Mouse (Mus musculus): ENCODE measurements around the gene Rnf38. TPM values are rescaled to one million over a fixed set of nuclear protein-coding genes. Genes with fewer than 3 reads are reported as not detected.

The Rnf38 gene
- polyA plus RNA-seq, 1 experiment: 105 TPM

DNA sequence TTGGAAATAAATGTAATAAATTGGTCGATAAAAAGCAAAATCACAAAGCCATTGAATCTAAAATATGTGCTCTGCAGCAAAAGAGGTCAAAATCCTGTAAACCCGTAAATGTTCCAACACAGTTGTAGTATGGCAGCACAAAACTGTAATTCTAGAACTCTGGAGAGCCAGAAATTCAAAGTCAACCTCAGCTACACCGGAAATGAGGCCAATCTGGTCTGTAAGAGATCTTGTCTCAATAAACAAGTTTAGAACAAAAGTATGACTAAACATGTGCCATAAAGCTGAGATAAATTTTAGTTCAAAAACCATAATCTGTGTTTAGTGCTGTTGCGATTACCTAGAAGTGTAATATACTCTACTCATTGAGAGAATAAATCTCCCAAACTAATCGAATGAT lies 69.0 kb downstream of the Rnf38 start:
- no peaks in the 10 kb centered on the region for H3K36me3 ChIP-seq (ENCODE audit: control insufficient read depth, insufficient read depth, low read length)
- no peak overlapping the region for H3K4me3 ChIP-seq (ENCODE audit: low read depth, low read length)
- TF ChIP-seq CTCF (IDR thresholded peaks at IDR 0.05; ENCODE audit: extremely low read depth, insufficient read length, insufficient replicate concordance, low read depth, low read length) (no peak), POLR2A (IDR thresholded peaks at IDR 0.05; ENCODE audit: low read depth, low read length) (no peak)
- H3K27me3 ChIP-seq (ENCODE audit: control insufficient read depth, insufficient read depth, low read length): no peaks in the 10 kb centered on the region
- 50% methylated on average over 5 of the region's 5 CpGs for WGBS
- H3K27ac ChIP-seq (ENCODE audit: insufficient read depth, low read depth, low read length): no peak overlapping the region
- peaks cover 15% of the 10 kb centered on the region for H3K4me1 ChIP-seq (ENCODE audit: control insufficient read depth, insufficient read depth, insufficient read length, low read length)

- Histone ChIP-seq H3K27ac (ENCODE audit: insufficient read depth, low read depth, low read length) (no peak overlapping the region), H3K4me3 (ENCODE audit: low read depth, low read length) (no peak overlapping the region), H3K27me3 (ENCODE audit: control insufficient read depth, insufficient read depth, low read length) (no peaks in the 10 kb centered on the region), H3K4me1 (ENCODE audit: control insufficient read depth, insufficient read depth, insufficient read length, low read length) (peaks cover 15% of the 10 kb centered on the region), H3K36me3 (ENCODE audit: control insufficient read depth, insufficient read depth, low read length) (0 out of 2 replicates have a peak, but pooled peaks cover 2% of the 10 kb centered on the region)
- WGBS: 49% methylated on average over 2 of the region's 2 CpGs
- TF ChIP-seq CTCF (IDR thresholded peaks at IDR 0.05; ENCODE audit: extremely low read depth, insufficient read length, insufficient replicate concordance, low read depth, low read length): no peak
- no peak for TF ChIP-seq POLR2A (IDR thresholded peaks at IDR 0.05; ENCODE audit: low read depth, low read length)
Measured at GRCm38 (mm10) chr4:44163034-44163433, 70.6 kb downstream of the Rnf38 start.

GRCm38 (mm10) chr4:44160990-44161689 lies 72.4 kb downstream of the Rnf38 start:
- Histone ChIP-seq H3K27ac (ENCODE audit: insufficient read depth, low read depth, low read length) (no peak overlapping the region), H3K4me1 (ENCODE audit: control insufficient read depth, insufficient read depth, insufficient read length, low read length) (peaks cover 17% of the 10 kb centered on the region), H3K36me3 (ENCODE audit: control insufficient read depth, insufficient read depth, low read length) (0 out of 2 replicates have a peak, but pooled peaks cover 2% of the 10 kb centered on the region), H3K4me3 (ENCODE audit: low read depth, low read length) (no peak overlapping the region), H3K27me3 (ENCODE audit: control insufficient read depth, insufficient read depth, low read length) (no peaks in the 10 kb centered on the region)
- TF ChIP-seq POLR2A (IDR thresholded peaks at IDR 0.05; ENCODE audit: low read depth, low read length) (no peak), CTCF (IDR thresholded peaks at IDR 0.05; ENCODE audit: extremely low read depth, insufficient read length, insufficient replicate concordance, low read depth, low read length) (no peak)
- 30% methylated on average over 13 of the region's 13 CpGs for WGBS

DNA sequence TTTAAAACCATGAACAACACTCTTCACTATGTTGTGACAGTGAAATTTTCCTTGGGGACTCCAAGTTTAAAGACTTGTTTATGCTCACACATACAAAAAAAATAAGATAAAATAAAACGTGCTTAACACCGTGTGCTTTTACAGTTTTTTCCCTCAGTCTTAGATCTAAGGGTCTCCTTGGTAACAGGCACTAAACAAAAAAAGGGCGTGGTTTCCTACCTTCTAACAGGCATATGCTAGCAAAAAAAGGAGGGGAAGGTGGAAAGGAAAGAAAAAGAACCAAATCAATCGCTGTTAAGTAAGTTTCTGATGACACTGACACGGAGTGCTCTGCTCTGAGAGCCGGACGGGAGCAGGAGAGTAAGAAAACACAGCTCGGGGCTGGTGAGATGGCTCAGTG lies 73.8 kb downstream of the Rnf38 start:
- H3K4me3 ChIP-seq (ENCODE audit: low read depth, low read length): no peak overlapping the region
- H3K4me1 ChIP-seq (ENCODE audit: control insufficient read depth, insufficient read depth, insufficient read length, low read length): peaks cover 17% of the 10 kb centered on the region
- H3K27me3 ChIP-seq (ENCODE audit: control insufficient read depth, insufficient read depth, low read length): no peaks in the 10 kb centered on the region
- no peak overlapping the region for H3K27ac ChIP-seq (ENCODE audit: insufficient read depth, low read depth, low read length)
- H3K36me3 ChIP-seq (ENCODE audit: control insufficient read depth, insufficient read depth, low read length): 0 out of 2 replicates have a peak, but pooled peaks cover 2% of the 10 kb centered on the region
- no peak for TF ChIP-seq CTCF (IDR thresholded peaks at IDR 0.05; ENCODE audit: extremely low read depth, insufficient read length, insufficient replicate concordance, low read depth, low read length)
- no peak for TF ChIP-seq POLR2A (IDR thresholded peaks at IDR 0.05; ENCODE audit: low read depth, low read length)
- WGBS: 40% methylated on average over 8 of the region's 8 CpGs

- no peak overlapping the region for H3K4me3 ChIP-seq (ENCODE audit: low read depth, low read length)
- no peaks in the 10 kb centered on the region for H3K27me3 ChIP-seq (ENCODE audit: control insufficient read depth, insufficient read depth, low read length)
- TF ChIP-seq POLR2A (IDR thresholded peaks at IDR 0.05; ENCODE audit: low read depth, low read length) (no peak), CTCF (IDR thresholded peaks at IDR 0.05; ENCODE audit: extremely low read depth, insufficient read length, insufficient replicate concordance, low read depth, low read length) (no peak)
- H3K4me1 ChIP-seq (ENCODE audit: control insufficient read depth, insufficient read depth, insufficient read length, low read length): peaks cover 10% of the 10 kb centered on the region; the same call in 1 of the 2 replicates
- 67% methylated on average over 6 of the region's 6 CpGs for WGBS
- no peak overlapping the region for H3K27ac ChIP-seq (ENCODE audit: insufficient read depth, low read depth, low read length)
- H3K36me3 ChIP-seq (ENCODE audit: control insufficient read depth, insufficient read depth, low read length): peaks cover 4% of the 10 kb centered on the region; the same call in 1 of the 2 replicates
Measured at GRCm38 (mm10) chr4:44156481-44156880, 77.1 kb downstream of the Rnf38 start.

DNA sequence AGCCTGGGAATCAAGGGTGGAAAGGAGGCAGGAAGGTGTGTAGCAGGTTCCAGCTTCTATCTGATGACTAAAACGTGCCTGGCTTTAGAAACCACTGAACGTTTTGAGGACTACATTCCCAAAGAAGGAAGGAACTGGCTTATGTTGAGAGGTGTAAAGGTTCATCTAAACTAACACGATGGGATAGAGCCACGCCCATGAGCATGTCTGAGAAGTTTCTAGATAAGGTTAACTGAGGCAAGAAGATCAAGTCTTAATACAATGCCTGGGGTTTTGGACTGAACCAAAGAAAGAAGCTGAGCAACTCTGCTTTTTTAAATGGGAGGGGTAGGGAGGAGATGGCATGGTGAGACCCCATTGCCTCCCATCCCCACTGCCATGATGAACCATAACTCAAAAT lies 78.7 kb downstream of the Rnf38 start:
- TF ChIP-seq CTCF (IDR thresholded peaks at IDR 0.05; ENCODE audit: extremely low read depth, insufficient read length, insufficient replicate concordance, low read depth, low read length) (no peak), POLR2A (IDR thresholded peaks at IDR 0.05; ENCODE audit: low read depth, low read length) (no peak)
- Histone ChIP-seq H3K4me1 (ENCODE audit: control insufficient read depth, insufficient read depth, insufficient read length, low read length) (peaks cover 7% of the 10 kb centered on the region; the same call in 1 of the 2 replicates), H3K27me3 (ENCODE audit: control insufficient read depth, insufficient read depth, low read length) (no peaks in the 10 kb centered on the region), H3K4me3 (ENCODE audit: low read depth, low read length) (no peak overlapping the region), H3K36me3 (ENCODE audit: control insufficient read depth, insufficient read depth, low read length) (peaks cover 11% of the 10 kb centered on the region), H3K27ac (ENCODE audit: insufficient read depth, low read depth, low read length) (no peak overlapping the region)
- 25% methylated on average over 4 of the region's 4 CpGs for WGBS

DNA sequence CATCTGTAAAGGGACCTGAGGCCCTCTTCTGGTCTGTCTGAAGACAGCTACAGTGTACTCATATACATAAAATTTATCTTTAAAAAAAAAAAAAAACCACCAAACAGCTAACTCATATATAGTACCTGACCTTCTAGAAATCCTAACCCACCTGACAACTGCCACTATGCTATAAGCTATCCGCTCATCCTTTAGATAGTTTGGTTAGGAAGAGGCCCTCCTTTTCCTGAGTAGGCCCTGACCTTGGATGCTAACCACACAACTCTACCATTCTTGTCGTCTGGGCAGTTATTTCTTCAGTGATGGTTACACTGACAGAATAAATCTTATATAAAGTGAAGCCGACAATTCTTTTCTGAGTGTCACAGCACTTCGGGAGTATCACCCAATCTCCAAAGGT lies 80.7 kb downstream of the Rnf38 start:
- H3K4me1 ChIP-seq (ENCODE audit: control insufficient read depth, insufficient read depth, insufficient read length, low read length): peaks cover 7% of the 10 kb centered on the region; the same call in 1 of the 2 replicates
- no peak overlapping the region for H3K27ac ChIP-seq (ENCODE audit: insufficient read depth, low read depth, low read length)
- no peaks in the 10 kb centered on the region for H3K27me3 ChIP-seq (ENCODE audit: control insufficient read depth, insufficient read depth, low read length)
- TF ChIP-seq CTCF (IDR thresholded peaks at IDR 0.05; ENCODE audit: extremely low read depth, insufficient read length, insufficient replicate concordance, low read depth, low read length): no peak
- TF ChIP-seq POLR2A (IDR thresholded peaks at IDR 0.05; ENCODE audit: low read depth, low read length): no peak
- WGBS: 90% methylated on average over 4 of the region's 4 CpGs
- H3K4me3 ChIP-seq (ENCODE audit: low read depth, low read length): no peak overlapping the region
- H3K36me3 ChIP-seq (ENCODE audit: control insufficient read depth, insufficient read depth, low read length): peaks cover 20% of the 10 kb centered on the region
